Mouse (Mus musculus): Measurements from ENCODE around the gene Gc.

The Gc gene

GRCm38 (mm10) chr5:89457554-89458062 is at the start of gene Gc:
Gene Gc, minus strand, starts transcription at chr5:89457898.
- 84% methylated on average over 5 of the region's 5 CpGs for WGBS

GRCm38 (mm10) chr5:89500182-89500581 is 42.5 kb upstream of the Gc start:
- WGBS: 70% methylated on average over 6 of the region's 6 CpGs

GRCm38 (mm10) chr5:89492560-89492959 is 34.9 kb upstream of the Gc start:
- WGBS: 85% methylated on average over 1 of the region's 1 CpGs

GRCm38 (mm10) chr5:89470483-89470882 is 12.8 kb upstream of the Gc start:
- WGBS: 85% methylated on average over 4 of the region's 4 CpGs

GRCm38 (mm10) chr5:89467886-89468285 is 10.2 kb upstream of the Gc start:
- WGBS: 84% methylated on average over 2 of the region's 2 CpGs

- 79% methylated on average over 1 of the region's 1 CpGs for WGBS
These were observed 9.3 kb upstream of the Gc start for GRCm38 (mm10) chr5:89467045-89467444.

- 81% methylated on average over 4 of the region's 4 CpGs for WGBS
These were observed 4.1 kb upstream of the Gc start for GRCm38 (mm10) chr5:89461817-89462216.

- 84% methylated on average over 2 of the region's 2 CpGs for WGBS
These were observed 1.3 kb upstream of the Gc start for GRCm38 (mm10) chr5:89458987-89459386.

- 61% methylated on average over 8 of the region's 8 CpGs for WGBS
These were observed 2.2 kb downstream of the Gc start for GRCm38 (mm10) chr5:89455526-89455925.

- WGBS: 87% methylated on average over 9 of the region's 9 CpGs
These were observed 8.4 kb downstream of the Gc start for GRCm38 (mm10) chr5:89449325-89449724.

- WGBS: 72% methylated on average over 7 of the region's 7 CpGs
These were observed 9.7 kb downstream of the Gc start for GRCm38 (mm10) chr5:89447978-89448377.

- 83% methylated on average over 4 of the region's 4 CpGs for WGBS
These were observed 13.3 kb downstream of the Gc start for GRCm38 (mm10) chr5:89444360-89444759.

- 21% methylated on average over 1 of the region's 1 CpGs for WGBS
These were observed 46.2 kb downstream of the Gc start for GRCm38 (mm10) chr5:89411536-89411935.

- WGBS: 72% methylated on average over 1 of the region's 1 CpGs
These were observed 52.6 kb downstream of the Gc start for GRCm38 (mm10) chr5:89405132-89405531.

- 55% methylated on average over 1 of the region's 1 CpGs for WGBS
These were observed 67.3 kb downstream of the Gc start for GRCm38 (mm10) chr5:89390405-89390804.

GRCm38 (mm10) chr5:89384204-89384603 is 73.5 kb downstream of the Gc start:
- WGBS: 26% methylated on average over 5 of the region's 5 CpGs

- 82% methylated on average over 4 of the region's 4 CpGs for WGBS
These were observed 76.4 kb downstream of the Gc start for GRCm38 (mm10) chr5:89381340-89381739.

GRCm38 (mm10) chr5:89370140-89370539 is 87.6 kb downstream of the Gc start:
- WGBS: 34% methylated on average over 1 of the region's 1 CpGs

- 61% methylated on average over 4 of the region's 4 CpGs for WGBS
These were observed 89.5 kb downstream of the Gc start for GRCm38 (mm10) chr5:89368045-89368743.
